Mouse (Mus musculus): Measurements from ENCODE around the gene Stat3. TPM values are rescaled to one million over a fixed set of nuclear protein-coding genes. Genes with fewer than 3 reads are reported as not detected.

The Stat3 gene
- total and polyA plus RNA-seq, 3 experiments, result 35.9 to 69.2 (median 51.1) TPM

DNA sequence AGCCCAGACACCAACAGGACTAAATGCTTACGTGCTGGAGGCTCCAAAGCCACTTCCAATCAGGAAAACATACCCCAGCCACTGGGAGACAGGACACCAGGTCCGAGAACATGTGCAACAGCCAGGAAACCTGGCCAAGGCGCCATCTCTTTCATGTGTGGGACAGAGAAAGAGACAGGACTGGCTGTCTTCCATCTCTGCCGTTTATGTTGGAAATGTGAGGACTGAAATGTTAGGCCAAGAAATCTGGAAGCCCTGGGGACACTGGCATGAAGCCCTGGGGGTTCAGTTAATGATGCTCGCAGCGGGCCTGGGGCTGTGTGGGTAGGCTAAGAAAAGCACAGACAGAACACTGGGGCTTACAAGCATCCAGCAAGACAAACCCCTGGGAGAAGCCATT is 48.9 kb downstream of the Stat3 start:
- H3K27ac ChIP-seq (ENCODE audit: insufficient read depth, low read depth), result no peak overlapping the region
- in situ Hi-C loops (cut with MboI; ENCODE audit: low pct_ligation_motif_present, low pct_unique_long_range_greater_than_20kb, low sequenced_read_pairs) (loop anchor here (5.0 kb wide), 1 partner anchor 67 kb away; no protein-coding TSS in a partner anchor), dilution Hi-C loops (cut with MboI; ENCODE audit: extremely low pct_ligation_motif_present, extremely low pct_unique_long_range_greater_than_20kb, low sequenced_read_pairs) (no loop called here)
- H3K9me3 ChIP-seq (replicated peaks; ENCODE audit: low read length), result no peaks in the 10 kb centered on the region
- H3K36me3 ChIP-seq (replicated peaks in 1 of 2; ENCODE audit: control insufficient read depth in 1 of 2, insufficient read depth in 1 of 2, low read length in 1 of 2), result peaks cover 83 to 99% of the 10 kb centered on the region in 2 experiments
- DNase-seq (ENCODE audit: extremely low read depth), result no peak
- H3K4me3 ChIP-seq (replicated peaks in 1 of 3; ENCODE audit: low read depth in 2 of 3, low read length in 2 of 3, poor library complexity in 1 of 3), result no peak overlapping the region
- H3K4me1 ChIP-seq (ENCODE audit: control insufficient read depth in 1 of 2, insufficient read depth in 2 of 2), result peaks cover 3 to 11% of the 10 kb centered on the region in 2 experiments; a peak in 2 of 4 replicates
- no peak for TF ChIP-seq MAZ (IDR thresholded peaks at IDR 0.05; ENCODE audit: low read depth, low read length)
- no peak for TF ChIP-seq JUN (IDR thresholded peaks at IDR 0.05; ENCODE audit: insufficient read depth, low read depth, low read length)
- H3K9ac ChIP-seq (ENCODE audit: insufficient read depth, low read depth), result no peak overlapping the region
- H3K27me3 ChIP-seq (replicated peaks), result no peaks in the 10 kb centered on the region
- H3K4me2 ChIP-seq (ENCODE audit: insufficient read depth, low read depth, poor library complexity, severe bottlenecking), result no peak overlapping the region
- no peaks in the 10 kb centered on the region for H3K79me2 ChIP-seq (replicated peaks; ENCODE audit: control insufficient read depth, extremely low read depth, insufficient read depth, poor library complexity, severe bottlenecking)

DNA sequence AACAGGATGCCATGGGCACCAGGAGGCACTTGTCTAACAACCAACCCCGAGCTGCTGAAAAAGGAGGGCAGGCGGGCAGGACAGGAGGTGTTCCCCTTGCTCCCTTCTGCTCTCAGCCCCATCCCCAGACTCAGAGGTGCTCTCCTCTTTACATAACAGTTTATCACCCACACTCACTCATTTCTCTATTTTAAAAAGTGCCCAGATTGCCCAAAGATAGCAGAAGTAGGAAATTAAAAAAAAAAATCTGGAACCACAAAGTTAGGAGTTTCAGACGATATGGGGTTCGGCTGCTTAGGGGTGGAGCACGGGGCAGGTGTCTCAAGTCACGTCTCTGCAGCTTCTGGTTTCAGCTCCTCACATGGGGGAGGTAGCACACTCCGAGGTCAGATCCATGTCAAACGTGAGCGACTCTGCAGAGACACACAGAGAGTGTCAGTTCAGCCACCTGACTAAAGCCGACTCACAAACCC is 51.0 kb downstream of the Stat3 start:
- Histone ChIP-seq H3K9ac (ENCODE audit: insufficient read depth, low read depth) (no peak overlapping the region), H3K36me3 (replicated peaks in 1 of 2; ENCODE audit: control insufficient read depth in 1 of 2, insufficient read depth in 1 of 2, low read length in 1 of 2) (peaks cover 79 to 100% of the 10 kb centered on the region in 2 experiments), H3K4me1 (ENCODE audit: control insufficient read depth in 1 of 2, insufficient read depth in 2 of 2) (0 out of 4 replicates have a peak, but pooled peaks cover 0 to 3% of the 10 kb centered on the region in 2 experiments), H3K27me3 (replicated peaks) (no peaks in the 10 kb centered on the region), H3K4me2 (ENCODE audit: insufficient read depth, low read depth, poor library complexity, severe bottlenecking) (no peak overlapping the region), H3K9me3 (replicated peaks; ENCODE audit: low read length) (no peaks in the 10 kb centered on the region), H3K79me2 (replicated peaks; ENCODE audit: control insufficient read depth, extremely low read depth, insufficient read depth, poor library complexity, severe bottlenecking) (no peaks in the 10 kb centered on the region), H3K4me3 (replicated peaks in 1 of 3; ENCODE audit: low read depth in 2 of 3, low read length in 2 of 3, poor library complexity in 1 of 3) (no peak overlapping the region), H3K27ac (ENCODE audit: insufficient read depth, low read depth) (no peak overlapping the region)
- in situ Hi-C loops (cut with MboI; ENCODE audit: low pct_ligation_motif_present, low pct_unique_long_range_greater_than_20kb, low sequenced_read_pairs) (no loop called here), dilution Hi-C loops (cut with MboI; ENCODE audit: extremely low pct_ligation_motif_present, extremely low pct_unique_long_range_greater_than_20kb, low sequenced_read_pairs) (no loop called here)
- TF ChIP-seq CTCF (conservative IDR thresholded peaks at IDR 0.05 in 1 of 2, IDR thresholded peaks at IDR 0.05 in 1 of 2; ENCODE audit: low read depth in 2 of 2, low read length in 2 of 2) (no peak), MAFK (IDR thresholded peaks at IDR 0.05; ENCODE audit: insufficient replicate concordance, low read length) (no peak), TCF12 (IDR thresholded peaks at IDR 0.05; ENCODE audit: low read depth, low read length) (no peak), ZNF384 (IDR thresholded peaks at IDR 0.05; ENCODE audit: low read depth, low read length) (no peak), MYC (IDR thresholded peaks at IDR 0.05; ENCODE audit: low read depth, low read length) (no peak), MEF2A (IDR thresholded peaks at IDR 0.05; ENCODE audit: borderline replicate concordance, low read depth, low read length) (no peak), MAX (IDR thresholded peaks at IDR 0.05; ENCODE audit: low read length) (no peak), JUND (conservative IDR thresholded peaks at IDR 0.05; ENCODE audit: low read depth, low read length) (no peak), RCOR1 (conservative IDR thresholded peaks at IDR 0.05; ENCODE audit: low read depth, low read length) (no peak), EP300 (IDR thresholded peaks at IDR 0.05; ENCODE audit: low read length) (no peak), GABPA (IDR thresholded peaks at IDR 0.05; ENCODE audit: insufficient replicate concordance, low read depth, low read length) (no peak), RAD21 (IDR thresholded peaks at IDR 0.05; ENCODE audit: low read depth, low read length) (no peak), CHD1 (IDR thresholded peaks at IDR 0.05; ENCODE audit: low read depth, low read length) (no peak), NELFE (IDR thresholded peaks at IDR 0.05; ENCODE audit: low read depth, low read length) (no peak), ELF1 (IDR thresholded peaks at IDR 0.05; ENCODE audit: low read depth, low read length) (no peak), ZMIZ1 (IDR thresholded peaks at IDR 0.05; ENCODE audit: low read depth, low read length) (no peak), NRF1 (IDR thresholded peaks at IDR 0.05; ENCODE audit: low read depth, low read length) (no peak), USF1 (IDR thresholded peaks at IDR 0.05; ENCODE audit: low read depth, low read length) (no peak), IRF4 (IDR thresholded peaks at IDR 0.05; ENCODE audit: low read depth, low read length) (no peak), UBTF (IDR thresholded peaks at IDR 0.05; ENCODE audit: low read depth, low read length) (no peak)
- DNase-seq (ENCODE audit: extremely low read depth), result no peak

Data from CH12.LX (cell line).